Mouse (Mus musculus) kidney, embryonic 15.5 days (tissue): ENCODE measurements at regions not wholly inside any gene's neighbourhood (a gene's known extent, or its start where the extent isn't known, plus 50 kb on each side); places are given as distances from the start of the nearest gene placed in this dataset.

ENCODE experiments used
- ATAC-seq: fragments of 200-750 bp; cut with Nextera tagmentation; replicated peaks from 2 replicates; pipeline ENCODE4 v1.8.0; 2017; ENCODE audit warnings: moderate TSS enrichment; ENCODE audit not compliant: low FRiP score
- H3K27ac ChIP-seq: fragments of 300-500 bp; sonication (generic); 2 replicates; pipeline ENCODE4 v1.5.1; 2015; ENCODE audit warnings: mild to moderate bottlenecking, inconsistent platforms
- H3K27me3 ChIP-seq: fragments of 300-500 bp; sonication (generic); 2 replicates; pipeline ENCODE4 v1.6.1; 2015; ENCODE audit warnings: inconsistent platforms
- H3K36me3 ChIP-seq: fragments of 300-500 bp; sonication (generic); 2 replicates; pipeline ENCODE4 v1.6.1; 2015; ENCODE audit warnings: inconsistent platforms
- H3K4me1 ChIP-seq: fragments of 300-500 bp; sonication (generic); 2 replicates; pipeline ENCODE4 v1.6.1; 2015; ENCODE audit warnings: inconsistent platforms
- H3K4me2 ChIP-seq: fragments of 300-500 bp; sonication (generic); 2 replicates; pipeline ENCODE4 v1.6.1; 2015; ENCODE audit warnings: moderate library complexity, mild to moderate bottlenecking, inconsistent platforms
- H3K4me3 ChIP-seq: fragments of 300-500 bp; sonication (generic); replicated peaks from 2 replicates; pipeline ENCODE4 v1.5.1; 2015; ENCODE audit warnings: mild to moderate bottlenecking, inconsistent platforms
- H3K9ac ChIP-seq: fragments of 300-500 bp; sonication (generic); 2 replicates; pipeline ENCODE4 v1.6.1; 2015; ENCODE audit warnings: mild to moderate bottlenecking, inconsistent platforms
- H3K9me3 ChIP-seq: fragments of 300-500 bp; sonication (generic); replicated peaks from 2 replicates; pipeline ENCODE4 v1.6.1; 2016; ENCODE audit warnings: inconsistent platforms
- WGBS: fragments of 180-500 bp; shearing (Covaris S2); methylation state at CpG from one replicate; pipeline ENCODE4 v1.1.7; 2015; ENCODE audit warnings: mixed read lengths; 5-methylcytosine and 5-hydroxymethylcytosine counted together

- Histone ChIP-seq H3K27ac (no peak overlapping the region), H3K4me2 (no peak overlapping the region), H3K4me1 (no peaks in the 10 kb centered on the region), H3K9me3 (no peaks in the 10 kb centered on the region), H3K27me3 (no peaks in the 10 kb centered on the region), H3K4me3 (no peak overlapping the region), H3K9ac (no peak overlapping the region), H3K36me3 (no peaks in the 10 kb centered on the region)
- ATAC-seq: no peak
- WGBS: 68% methylated on average over 6 of the region's 6 CpGs
These were observed 1005.7 kb upstream of the Nudt12 start for GRCm38 (mm10) chr17:60018752-60019323.

- Histone ChIP-seq H3K36me3 (no peaks in the 10 kb centered on the region), H3K27ac (no peak overlapping the region), H3K27me3 (no peaks in the 10 kb centered on the region), H3K4me3 (no peak overlapping the region), H3K9ac (no peak overlapping the region), H3K4me1 (no peaks in the 10 kb centered on the region), H3K4me2 (no peak overlapping the region), H3K9me3 (no peaks in the 10 kb centered on the region)
- no peak for ATAC-seq
- WGBS: 62% methylated on average over 4 of the region's 4 CpGs
These were observed 984.8 kb upstream of the Nudt12 start for GRCm38 (mm10) chr17:59997952-59998351.

GRCm38 (mm10) chr17:59979325-59979880 lies 966.2 kb upstream of the Nudt12 start:
- Histone ChIP-seq H3K4me3 (no peak overlapping the region), H3K9ac (no peak overlapping the region), H3K27me3 (no peaks in the 10 kb centered on the region), H3K36me3 (no peaks in the 10 kb centered on the region), H3K27ac (no peak overlapping the region), H3K4me2 (no peak overlapping the region), H3K4me1 (no peaks in the 10 kb centered on the region), H3K9me3 (no peaks in the 10 kb centered on the region)
- no peak for ATAC-seq

- H3K4me3 ChIP-seq: no peak overlapping the region
- 89% methylated on average over 1 of the region's 1 CpGs for WGBS
- H3K27me3 ChIP-seq: no peaks in the 10 kb centered on the region
- no peak overlapping the region for H3K9ac ChIP-seq
- no peaks in the 10 kb centered on the region for H3K36me3 ChIP-seq
- no peak overlapping the region for H3K27ac ChIP-seq
- no peaks in the 10 kb centered on the region for H3K4me1 ChIP-seq
- H3K4me2 ChIP-seq: no peak overlapping the region
- H3K9me3 ChIP-seq: no peaks in the 10 kb centered on the region
- no peak for ATAC-seq
These were observed 964.1 kb upstream of the Nudt12 start for GRCm38 (mm10) chr17:59977136-59977770.

- 94% methylated on average over 3 of the region's 3 CpGs for WGBS
- H3K4me3 ChIP-seq: no peak overlapping the region
- ATAC-seq: no peak
- no peaks in the 10 kb centered on the region for H3K4me1 ChIP-seq
- H3K36me3 ChIP-seq: no peaks in the 10 kb centered on the region
- no peaks in the 10 kb centered on the region for H3K9me3 ChIP-seq
- H3K27ac ChIP-seq: no peak overlapping the region
- no peak overlapping the region for H3K4me2 ChIP-seq
- H3K27me3 ChIP-seq: no peaks in the 10 kb centered on the region
- no peak overlapping the region for H3K9ac ChIP-seq
These were observed 954.2 kb upstream of the Nudt12 start for GRCm38 (mm10) chr17:59967383-59967782.

- H3K4me2 ChIP-seq: no peak overlapping the region
- H3K9me3 ChIP-seq: no peaks in the 10 kb centered on the region
- no peak for ATAC-seq
- 91% methylated on average over 4 of the region's 4 CpGs for WGBS
- H3K4me1 ChIP-seq: no peaks in the 10 kb centered on the region
- no peak overlapping the region for H3K9ac ChIP-seq
- H3K36me3 ChIP-seq: no peaks in the 10 kb centered on the region
- H3K27ac ChIP-seq: no peak overlapping the region
- H3K4me3 ChIP-seq: no peak overlapping the region
- H3K27me3 ChIP-seq: no peaks in the 10 kb centered on the region
These were observed 942.3 kb upstream of the Nudt12 start for GRCm38 (mm10) chr17:59955300-59956057.

GRCm38 (mm10) chr17:59946433-59946832 lies 933.3 kb upstream of the Nudt12 start:
- ATAC-seq: no peak
- H3K4me2 ChIP-seq: no peak overlapping the region
- no peaks in the 10 kb centered on the region for H3K4me1 ChIP-seq
- no peaks in the 10 kb centered on the region for H3K9me3 ChIP-seq
- no peak overlapping the region for H3K27ac ChIP-seq
- H3K36me3 ChIP-seq: no peaks in the 10 kb centered on the region
- H3K9ac ChIP-seq: no peak overlapping the region
- 68% methylated on average over 1 of the region's 1 CpGs for WGBS
- H3K27me3 ChIP-seq: no peaks in the 10 kb centered on the region
- H3K4me3 ChIP-seq: no peak overlapping the region

GRCm38 (mm10) chr17:59904395-59904794 lies 891.2 kb upstream of the Nudt12 start:
- no peak overlapping the region for H3K9ac ChIP-seq
- H3K4me2 ChIP-seq: no peak overlapping the region
- no peak for ATAC-seq
- H3K27me3 ChIP-seq: no peaks in the 10 kb centered on the region
- no peak overlapping the region for H3K27ac ChIP-seq
- 81% methylated on average over 3 of the region's 3 CpGs for WGBS
- H3K4me1 ChIP-seq: no peaks in the 10 kb centered on the region
- H3K9me3 ChIP-seq: no peaks in the 10 kb centered on the region
- no peaks in the 10 kb centered on the region for H3K36me3 ChIP-seq
- H3K4me3 ChIP-seq: no peak overlapping the region

GRCm38 (mm10) chr17:59877791-59878190 lies 864.6 kb upstream of the Nudt12 start:
- Histone ChIP-seq H3K36me3 (no peaks in the 10 kb centered on the region), H3K4me1 (no peaks in the 10 kb centered on the region), H3K9ac (no peak overlapping the region), H3K27ac (no peak overlapping the region), H3K9me3 (no peaks in the 10 kb centered on the region), H3K27me3 (no peaks in the 10 kb centered on the region), H3K4me3 (no peak overlapping the region), H3K4me2 (no peak overlapping the region)
- 92% methylated on average over 4 of the region's 4 CpGs for WGBS
- no peak for ATAC-seq

- 64% methylated on average over 3 of the region's 3 CpGs for WGBS
These were observed 835.7 kb upstream of the Nudt12 start for GRCm38 (mm10) chr17:59848853-59849252.

GRCm38 (mm10) chr17:59845261-59845819 lies 832.2 kb upstream of the Nudt12 start:
- Histone ChIP-seq H3K4me1 (no peaks in the 10 kb centered on the region), H3K36me3 (no peaks in the 10 kb centered on the region), H3K27ac (no peak overlapping the region), H3K27me3 (no peaks in the 10 kb centered on the region), H3K9me3 (no peaks in the 10 kb centered on the region), H3K9ac (no peak overlapping the region), H3K4me2 (no peak overlapping the region), H3K4me3 (no peak overlapping the region)
- WGBS: 93% methylated on average over 4 of the region's 4 CpGs
- no peak for ATAC-seq

More at GRCm38 (mm10) chr17:59848853-59849252, 835.7 kb upstream of the Nudt12 start:
- Histone ChIP-seq H3K27ac (no peak overlapping the region), H3K4me1 (no peaks in the 10 kb centered on the region), H3K27me3 (no peaks in the 10 kb centered on the region), H3K9ac (no peak overlapping the region), H3K36me3 (no peaks in the 10 kb centered on the region), H3K4me3 (no peak overlapping the region), H3K4me2 (no peak overlapping the region), H3K9me3 (no peaks in the 10 kb centered on the region)
- no peak for ATAC-seq

GRCm38 (mm10) chr17:59805870-59806269 lies 792.7 kb upstream of the Nudt12 start:
- Histone ChIP-seq H3K4me1 (no peaks in the 10 kb centered on the region), H3K4me2 (no peak overlapping the region), H3K4me3 (no peak overlapping the region), H3K27ac (no peak overlapping the region), H3K36me3 (no peaks in the 10 kb centered on the region), H3K27me3 (no peaks in the 10 kb centered on the region), H3K9me3 (no peaks in the 10 kb centered on the region), H3K9ac (no peak overlapping the region)
- ATAC-seq: no peak
- WGBS: 84% methylated on average over 3 of the region's 3 CpGs
